Mouse (Mus musculus) kidney, postnatal 4 days (tissue): ENCODE data around the gene Ak2.
A peak's percentile ranks its signal among the peaks of the same experiment; 100 is the strongest.

ENCODE experiments used
- DNase-seq, 2 experiments: peaks; one replicate each; pipeline ENCODE4 v3.0.0; 2021; ENCODE audit warnings: mixed read lengths in 2 of 2

The Ak2 gene

GRCm38 (mm10) chr4:129016329-129016728, 24.6 kb downstream of the Ak2 start:
- DNase-seq: peak; percentile 74 to 76

GRCm38 (mm10) chr4:129017150-129017549, 25.4 kb downstream of the Ak2 start:
- no peak for DNase-seq

GRCm38 (mm10) chr4:129018788-129019435, 27.2 kb downstream of the Ak2 start:
- no peak for DNase-seq

- DNase-seq: no peak
Observed at GRCm38 (mm10) chr4:129019788-129020187, 28.0 kb downstream of the Ak2 start.

GRCm38 (mm10) chr4:129020454-129020853, 28.7 kb downstream of the Ak2 start:
- peak; percentile 82 to 86 for DNase-seq

DNA sequence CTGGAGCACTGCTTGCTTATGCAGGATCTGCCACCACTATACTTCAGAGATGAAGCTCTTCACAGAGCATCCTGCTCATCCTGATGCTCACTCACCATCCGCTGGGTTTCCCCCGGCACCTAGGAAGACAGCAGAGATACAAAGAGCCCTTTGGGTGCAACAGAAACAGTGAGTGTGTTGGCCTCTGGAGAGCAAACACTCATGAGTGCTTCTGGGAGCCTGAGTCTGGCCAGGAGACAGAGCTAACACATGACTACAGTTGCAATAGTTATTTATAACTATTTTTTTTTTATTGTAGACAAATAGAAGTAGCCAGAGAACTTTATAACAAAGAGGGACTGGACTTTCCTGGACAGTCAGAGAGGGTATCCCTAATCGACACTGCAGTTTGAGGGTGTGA, 29.7 kb downstream of the Ak2 start:
- DNase-seq: no peak

- no peak for DNase-seq
Observed at GRCm38 (mm10) chr4:129021886-129022285, 30.1 kb downstream of the Ak2 start.

- DNase-seq: no peak
Observed at GRCm38 (mm10) chr4:129023884-129024283, 32.1 kb downstream of the Ak2 start.

- peak; percentile 73 to 82 for DNase-seq
Observed at GRCm38 (mm10) chr4:129024775-129025174, 33.0 kb downstream of the Ak2 start.

DNA sequence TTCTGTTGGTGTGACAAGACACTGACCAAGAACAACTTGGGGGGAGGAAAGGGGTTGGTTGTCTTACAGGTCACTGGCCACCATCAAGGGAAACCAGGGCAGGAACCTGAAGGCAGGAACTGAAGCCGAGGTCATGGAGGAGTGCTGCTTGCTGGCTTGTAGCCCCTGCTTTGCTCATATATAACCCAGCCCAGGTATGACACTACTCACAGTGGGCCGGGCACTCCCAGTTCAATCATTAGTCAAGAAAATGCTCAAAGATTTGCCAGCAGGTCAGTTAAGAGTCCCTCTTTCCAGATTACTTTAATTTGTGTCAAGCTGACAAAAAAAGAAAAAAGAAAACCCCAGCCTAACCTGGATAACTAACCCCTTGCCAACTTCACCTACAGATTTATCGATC, 33.9 kb downstream of the Ak2 start:
- DNase-seq: no peak

GRCm38 (mm10) chr4:129030746-129031145, 39.0 kb downstream of the Ak2 start:
- no peak for DNase-seq

- no peak for DNase-seq
Observed at GRCm38 (mm10) chr4:129031408-129031965, 39.7 kb downstream of the Ak2 start.

DNA sequence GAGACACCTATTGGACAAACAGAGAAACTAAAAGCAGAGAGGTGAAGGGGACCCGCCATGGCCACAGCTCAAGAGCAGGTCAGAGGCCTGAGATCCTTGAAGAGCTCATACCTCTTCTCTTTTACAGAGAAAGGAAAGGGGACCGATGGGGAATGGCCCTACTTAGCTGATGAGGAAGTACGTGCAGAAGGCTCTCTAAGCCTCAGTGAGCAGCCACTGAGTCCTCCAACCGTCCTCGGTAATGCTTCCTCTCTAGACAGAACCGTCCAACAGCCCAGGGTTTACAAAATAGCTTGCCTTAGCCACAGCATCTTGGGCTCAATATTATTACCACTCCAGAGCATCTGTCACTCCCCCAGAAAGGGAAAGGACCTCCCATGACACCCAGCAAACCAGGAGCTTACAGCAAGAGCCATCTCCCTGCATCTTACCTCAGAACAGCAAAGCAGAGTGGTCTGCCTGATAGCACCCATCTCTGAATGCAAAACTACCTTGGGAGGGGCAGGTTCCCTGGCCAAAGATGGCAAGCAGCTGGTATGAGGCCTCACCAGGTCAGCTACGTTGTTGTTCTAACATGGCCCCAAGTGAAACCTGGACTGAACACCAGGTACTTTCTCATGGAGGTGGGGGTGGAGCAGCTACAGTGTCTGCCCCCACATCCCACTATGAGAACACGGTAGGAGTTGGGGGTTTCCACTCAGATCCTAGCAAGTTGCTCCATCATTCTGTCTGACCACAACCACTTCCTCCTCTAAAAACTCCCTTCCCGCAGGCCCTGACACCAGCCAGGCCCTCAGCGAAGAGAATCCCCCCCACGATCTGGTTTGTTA, 40.6 kb downstream of the Ak2 start:
- no peak for DNase-seq

DNA sequence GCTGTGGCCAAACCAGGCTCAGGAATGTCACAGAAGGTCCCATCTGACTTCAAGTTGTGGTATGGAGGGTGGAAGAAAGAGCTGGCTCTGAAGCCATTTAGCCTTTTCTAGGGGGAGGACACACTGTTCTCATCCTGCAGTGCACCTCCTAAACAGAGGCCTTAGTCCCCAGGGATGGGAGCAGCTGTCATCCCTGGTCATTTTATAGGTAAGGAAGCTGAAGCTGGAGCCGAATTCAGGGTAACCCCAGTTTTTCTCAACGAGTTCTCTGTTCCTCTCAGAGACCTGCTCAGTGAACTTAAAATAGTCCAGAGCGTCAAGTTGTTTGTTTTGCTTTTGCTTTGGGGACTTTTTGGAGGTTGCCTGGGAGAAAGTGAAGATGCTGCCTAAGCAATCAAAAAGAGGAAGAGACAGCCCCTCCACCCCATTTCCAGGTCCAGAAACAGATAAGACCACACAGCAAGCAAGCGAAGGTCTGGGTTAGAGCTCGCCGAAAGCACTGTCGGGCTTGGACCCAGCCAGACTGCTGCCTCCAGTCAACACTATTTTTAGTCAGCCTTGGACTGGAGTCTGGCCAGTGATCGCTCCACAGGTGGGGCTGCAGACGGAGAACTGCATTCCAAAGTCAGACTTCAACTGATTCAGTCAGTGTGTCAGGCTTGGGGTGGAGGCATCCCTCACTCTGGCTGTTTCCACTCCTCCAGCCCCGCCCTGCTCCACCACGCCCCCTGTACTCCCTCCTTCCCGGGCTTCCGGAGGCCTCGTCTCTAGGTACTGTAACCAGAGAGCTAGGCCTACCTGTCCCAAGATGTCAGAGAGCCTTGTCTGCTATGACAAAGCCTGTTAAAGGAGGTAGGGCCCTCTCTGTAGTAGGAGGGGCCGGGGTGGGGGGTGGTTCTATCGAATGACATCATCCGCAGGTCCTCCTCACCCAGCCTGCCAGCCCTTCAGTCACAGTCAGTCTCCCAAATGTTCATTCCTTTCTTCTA, 41.5 kb downstream of the Ak2 start:
- DNase-seq: peak; percentile 74 to 83

- no peak for DNase-seq
Observed at GRCm38 (mm10) chr4:129034224-129034623, 42.5 kb downstream of the Ak2 start.

- DNase-seq: peak; percentile 34 to 64
Observed at GRCm38 (mm10) chr4:129034706-129035660, 43.2 kb downstream of the Ak2 start.

DNA sequence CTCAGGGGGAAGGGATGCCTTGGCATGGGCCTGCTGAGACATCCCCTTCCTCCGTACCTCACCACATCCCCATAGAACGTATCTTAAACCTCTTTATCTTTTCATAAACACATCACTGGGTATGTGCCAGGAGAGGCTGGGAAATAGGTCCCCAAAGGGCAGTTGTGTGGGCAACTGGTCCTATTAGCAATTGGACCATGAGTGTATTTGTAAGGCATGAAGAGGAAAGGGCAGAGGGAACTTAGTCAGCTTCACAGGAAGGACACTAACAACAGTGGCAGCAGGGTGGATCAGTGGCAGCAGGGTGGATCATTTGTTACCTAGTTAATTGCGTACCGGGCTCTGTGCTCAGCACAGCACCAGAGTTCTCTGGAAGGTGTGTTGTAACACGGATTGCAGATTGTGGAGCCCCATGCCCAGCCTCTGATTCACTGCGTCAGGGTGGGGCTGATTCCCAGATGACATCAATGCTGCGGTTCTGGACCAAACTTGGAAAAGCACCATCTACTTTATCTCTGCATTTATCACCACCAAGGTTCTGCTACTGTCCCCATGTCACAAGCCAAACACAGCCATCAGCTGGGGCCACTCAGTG, 44.2 kb downstream of the Ak2 start:
- no peak for DNase-seq

DNA sequence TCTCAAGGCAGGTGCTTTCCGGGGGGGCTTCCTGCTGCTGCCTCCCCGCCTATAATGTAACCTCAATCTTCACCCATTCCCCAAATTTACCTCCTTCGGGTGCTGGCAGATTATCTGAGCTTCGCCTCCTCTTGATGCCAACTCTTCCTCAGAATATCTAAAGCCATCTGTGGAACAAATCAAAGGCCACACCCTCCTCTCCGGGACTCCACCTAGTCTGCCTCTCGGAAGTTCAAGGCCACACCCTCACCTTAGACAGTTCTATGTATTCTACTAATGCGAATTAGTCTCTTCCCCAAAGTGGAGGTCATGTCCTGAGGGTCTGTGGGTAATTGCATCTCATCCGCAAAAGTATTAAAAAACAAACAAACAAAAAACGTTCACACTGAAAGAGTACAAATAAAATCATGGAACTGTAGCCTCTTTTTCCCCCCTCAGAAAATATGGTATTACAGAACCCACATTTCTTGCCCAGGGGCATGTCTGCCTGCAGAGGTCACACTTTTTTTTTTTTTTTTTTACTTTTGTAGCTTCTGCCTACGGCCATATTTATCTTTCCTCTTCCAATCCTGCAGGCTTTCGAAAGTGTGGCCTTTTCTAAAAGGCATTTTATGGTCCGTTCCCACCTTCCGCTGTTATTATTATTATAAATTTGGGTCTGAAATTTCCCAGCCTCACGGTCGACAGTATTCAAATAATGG, 56.1 kb downstream of the Ak2 start:
- DNase-seq: no peak

GRCm38 (mm10) chr4:129048501-129049305, 56.9 kb downstream of the Ak2 start:
- DNase-seq: peak; percentile 80 to 88
